Mouse (Mus musculus) splenic B cell, adult 2 months (primary cell): Measurements from ENCODE around the gene Olfr676.
"Not testable (repeated sequence)": the region's sequence is repeated elsewhere in the genome, so short reads cannot be mapped to it uniquely, and the experiment has no call there.

ENCODE experiments used
- DNase-seq: peaks from one replicate; pipeline ENCODE4 v3.0.0-alpha.2; 2011; ENCODE audit warnings: low read depth, low spot score
- H3K27me3 ChIP-seq: 2 replicates; pipeline ENCODE4 v1.6.1; 2012; ENCODE audit warnings: mild to moderate bottlenecking, low read length, moderate library complexity, mixed read lengths; ENCODE audit not compliant: control insufficient read depth, poor library complexity, insufficient read depth, severe bottlenecking
- H3K36me3 ChIP-seq: 2 replicates; pipeline ENCODE4 v1.6.1; 2012; ENCODE audit warnings: mild to moderate bottlenecking, low read length, moderate library complexity, mixed read lengths; ENCODE audit not compliant: control insufficient read depth, poor library complexity, insufficient read depth, severe bottlenecking

Olfr676 gene

GRCm38 (mm10) chr7:105032398-105032797 is at the start of gene Olfr676:
Olfr676 (plus strand) TSS chr7:105032698.
- DNase-seq, result no peak
- H3K36me3 ChIP-seq, result no peaks in the 10 kb centered on the region
- H3K27me3 ChIP-seq, result no peaks in the 10 kb centered on the region

- no peak for DNase-seq
- Histone ChIP-seq H3K27me3 (no peaks in the 10 kb centered on the region), H3K36me3 (no peaks in the 10 kb centered on the region)
Observed at GRCm38 (mm10) chr7:105001929-105002328, 30.6 kb upstream of the Olfr676 start, which contains the start of gene Olfr672. Olfr672 (minus strand) TSS chr7:105002029.

GRCm38 (mm10) chr7:105022530-105022929 is 10.0 kb upstream of the Olfr676 start:
- Histone ChIP-seq H3K27me3 (no peaks in the 10 kb centered on the region), H3K36me3 (no peaks in the 10 kb centered on the region)
- DNase-seq, result no peak

GRCm38 (mm10) chr7:105028360-105028759 is 4.1 kb upstream of the Olfr676 start, which contains the start of gene Olfr675:
Olfr675 (minus strand) TSS chr7:105028460.
- Histone ChIP-seq H3K36me3 (no peaks in the 10 kb centered on the region), H3K27me3 (no peaks in the 10 kb centered on the region)
- DNase-seq, result no peak

GRCm38 (mm10) chr7:105033836-105034235 is 1.3 kb downstream of the Olfr676 start:
- H3K27me3 ChIP-seq, DNase-seq, H3K36me3 ChIP-seq: not testable (repeated sequence)

GRCm38 (mm10) chr7:105058951-105059350 is 26.5 kb downstream of the Olfr676 start:
- DNase-seq, result no peak
- no peaks in the 10 kb centered on the region for H3K36me3 ChIP-seq
- H3K27me3 ChIP-seq, result no peaks in the 10 kb centered on the region

GRCm38 (mm10) chr7:105064175-105064574 is 31.7 kb downstream of the Olfr676 start, which contains the start of gene Olfr678:
Olfr678 (plus strand) TSS chr7:105064475.
- no peak for DNase-seq
- no peaks in the 10 kb centered on the region for H3K27me3 ChIP-seq
- H3K36me3 ChIP-seq, result no peaks in the 10 kb centered on the region

- DNase-seq, result no peak
- H3K36me3 ChIP-seq, result no peaks in the 10 kb centered on the region
- H3K27me3 ChIP-seq, result no peaks in the 10 kb centered on the region
Observed at GRCm38 (mm10) chr7:105080905-105081304, 48.4 kb downstream of the Olfr676 start, which contains the start of gene Olfr679. Olfr679 (plus strand) TSS chr7:105081205.
